Mouse (Mus musculus): ENCODE results near the gene Tmem38b. TPM values are rescaled to one million over a fixed set of nuclear protein-coding genes. Genes with fewer than 3 reads are reported as not detected.

The Tmem38b gene
- polyA plus RNA-seq, 1 experiment from 2014 or later: 7.6 TPM

DNA sequence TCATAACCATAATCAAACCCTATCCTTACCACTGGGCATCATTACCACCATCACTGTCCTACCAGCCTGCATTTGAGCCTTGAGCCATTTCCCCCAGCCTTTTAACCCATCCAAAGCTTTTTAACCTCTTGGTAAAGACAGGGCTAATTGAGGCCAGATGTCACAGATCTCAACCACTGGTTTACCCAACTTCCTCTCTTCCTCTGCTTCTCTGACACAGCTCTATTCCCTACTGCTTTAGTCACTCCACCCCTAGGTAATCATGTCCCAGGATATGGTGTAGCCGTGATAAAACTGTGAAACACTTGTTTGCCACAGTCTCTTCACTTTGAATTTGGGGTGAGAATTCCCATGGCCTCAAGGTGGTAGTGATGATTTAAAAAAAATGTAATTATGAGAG lies 69.5 kb downstream of the Tmem38b start:
- H3K36me3 ChIP-seq: no peaks in the 10 kb centered on the region
- no peak overlapping the region for H3K27ac ChIP-seq
- H3K9ac ChIP-seq (replicated peaks): no peak overlapping the region
- no peaks in the 10 kb centered on the region for H3K9me3 ChIP-seq
- no peaks in the 10 kb centered on the region for H3K27me3 ChIP-seq
- H3K4me2 ChIP-seq: no peak overlapping the region
- H3K4me3 ChIP-seq (replicated peaks): no peak overlapping the region
- 34% methylated on average over 1 of the region's 1 CpGs for WGBS
- ATAC-seq (ENCODE audit: insufficient number of reproducible peaks, insufficient read depth, low FRiP score, low TSS enrichment, low read depth): no peak
- H3K4me1 ChIP-seq (replicated peaks): peaks cover 9% of the 10 kb centered on the region; the same call in 1 of the 2 replicates

DNA sequence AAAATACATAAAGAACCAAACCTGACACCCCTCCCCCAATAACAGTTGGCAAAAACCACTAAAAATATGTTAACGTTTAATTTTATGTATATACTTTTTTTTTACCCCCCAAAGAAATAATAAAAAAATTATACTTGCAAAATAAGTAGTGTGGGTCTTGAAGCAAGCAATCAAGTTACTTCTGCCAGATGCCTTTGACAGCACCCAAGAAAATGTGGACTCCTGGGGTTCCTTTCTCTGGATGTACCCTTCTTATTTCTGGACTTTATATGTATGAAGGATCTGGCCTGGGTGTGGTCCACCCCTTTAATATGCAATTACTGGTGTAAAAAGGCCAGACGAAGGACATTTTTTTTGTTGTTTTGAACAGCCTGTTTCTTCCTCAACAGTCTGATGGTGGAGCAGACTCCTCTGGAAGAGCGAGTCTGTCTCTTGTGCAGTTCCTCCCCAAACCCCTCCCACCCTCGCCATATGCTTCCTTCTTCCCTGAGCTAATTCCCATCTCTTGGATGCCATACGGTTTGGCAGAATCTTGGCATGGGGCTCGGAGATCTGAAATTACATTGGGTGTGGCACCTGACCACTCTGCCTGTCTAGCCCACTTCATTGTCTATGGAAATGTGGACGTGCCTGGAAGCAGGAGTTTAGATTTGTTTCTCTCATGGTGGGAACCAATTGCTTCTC lies 70.4 kb downstream of the Tmem38b start:
- Histone ChIP-seq H3K9me3 (no peaks in the 10 kb centered on the region), H3K4me3 (replicated peaks) (no peak overlapping the region), H3K27ac (no peak overlapping the region), H3K9ac (replicated peaks) (no peak overlapping the region), H3K27me3 (no peaks in the 10 kb centered on the region), H3K4me1 (replicated peaks) (peaks cover 9% of the 10 kb centered on the region; the same call in 1 of the 2 replicates), H3K36me3 (no peaks in the 10 kb centered on the region), H3K4me2 (no peak overlapping the region)
- no peak for ATAC-seq (ENCODE audit: insufficient number of reproducible peaks, insufficient read depth, low FRiP score, low TSS enrichment, low read depth)
- WGBS: 78% methylated on average over 7 of the region's 7 CpGs

DNA sequence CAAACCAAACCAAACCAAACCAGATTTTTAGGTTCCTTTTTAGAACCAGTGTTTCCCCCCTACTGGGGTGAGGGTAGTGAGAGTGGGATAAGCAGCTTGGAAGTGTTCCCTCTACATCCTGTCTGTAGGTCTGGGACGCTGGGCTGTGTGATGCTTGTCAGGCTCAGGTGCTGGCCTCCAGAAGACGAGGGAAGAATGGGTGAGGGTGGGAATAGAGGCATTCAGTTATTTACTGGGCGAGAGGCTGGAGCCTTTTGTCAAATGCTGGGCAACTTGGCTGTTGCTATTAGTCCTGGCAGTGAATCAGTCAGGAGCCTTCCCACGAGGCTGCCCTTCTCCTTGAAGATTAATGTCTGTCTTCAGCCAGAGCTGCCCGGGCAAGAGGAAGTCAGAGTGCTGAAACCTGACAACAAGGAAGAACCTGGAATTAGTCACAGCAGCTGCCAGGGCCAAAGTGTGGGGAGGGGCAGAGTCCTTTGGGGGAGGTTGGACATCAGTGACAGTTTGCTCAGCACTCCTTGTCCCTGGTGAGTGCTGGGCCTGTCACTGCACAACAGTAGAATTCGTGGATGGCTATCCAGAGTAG lies 74.6 kb downstream of the Tmem38b start:
- H3K27me3 ChIP-seq: no peaks in the 10 kb centered on the region
- H3K4me1 ChIP-seq (replicated peaks): no peaks in the 10 kb centered on the region; the same call in 1 of the 2 replicates
- H3K4me2 ChIP-seq: no peak overlapping the region
- H3K4me3 ChIP-seq (replicated peaks): no peak overlapping the region
- ATAC-seq (ENCODE audit: insufficient number of reproducible peaks, insufficient read depth, low FRiP score, low TSS enrichment, low read depth): no peak
- H3K9ac ChIP-seq (replicated peaks): no peak overlapping the region
- WGBS: 36% methylated on average over 6 of the region's 6 CpGs
- H3K9me3 ChIP-seq: no peaks in the 10 kb centered on the region
- H3K36me3 ChIP-seq: no peaks in the 10 kb centered on the region
- H3K27ac ChIP-seq: no peak overlapping the region

DNA sequence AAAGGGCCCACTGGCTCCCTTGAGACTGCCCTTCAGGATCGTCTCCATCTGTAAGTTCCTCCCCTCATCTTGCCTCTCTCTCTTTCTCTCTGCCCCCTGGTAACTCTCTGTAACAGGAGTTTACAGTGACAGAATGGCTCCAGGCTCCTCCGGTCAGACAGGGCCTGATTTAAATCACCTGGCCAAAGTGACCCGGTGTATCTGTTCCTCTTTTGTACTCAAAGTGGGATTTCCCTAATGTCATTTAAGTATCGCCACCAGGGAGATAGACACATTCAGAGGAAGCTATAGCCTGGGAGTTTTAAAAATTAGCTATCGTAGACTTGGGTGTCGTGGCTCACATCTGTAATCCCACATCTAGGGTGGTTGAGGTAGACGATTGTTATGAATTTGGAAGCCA lies 78.5 kb downstream of the Tmem38b start:
- Histone ChIP-seq H3K27ac (no peak overlapping the region), H3K27me3 (no peaks in the 10 kb centered on the region), H3K4me1 (replicated peaks) (no peaks in the 10 kb centered on the region; the same call in 1 of the 2 replicates), H3K9me3 (no peaks in the 10 kb centered on the region), H3K4me2 (no peak overlapping the region), H3K36me3 (no peaks in the 10 kb centered on the region), H3K4me3 (replicated peaks) (no peak overlapping the region), H3K9ac (replicated peaks) (no peak overlapping the region)
- no peak for ATAC-seq (ENCODE audit: insufficient number of reproducible peaks, insufficient read depth, low FRiP score, low TSS enrichment, low read depth)
- WGBS: 81% methylated on average over 7 of the region's 7 CpGs

DNA sequence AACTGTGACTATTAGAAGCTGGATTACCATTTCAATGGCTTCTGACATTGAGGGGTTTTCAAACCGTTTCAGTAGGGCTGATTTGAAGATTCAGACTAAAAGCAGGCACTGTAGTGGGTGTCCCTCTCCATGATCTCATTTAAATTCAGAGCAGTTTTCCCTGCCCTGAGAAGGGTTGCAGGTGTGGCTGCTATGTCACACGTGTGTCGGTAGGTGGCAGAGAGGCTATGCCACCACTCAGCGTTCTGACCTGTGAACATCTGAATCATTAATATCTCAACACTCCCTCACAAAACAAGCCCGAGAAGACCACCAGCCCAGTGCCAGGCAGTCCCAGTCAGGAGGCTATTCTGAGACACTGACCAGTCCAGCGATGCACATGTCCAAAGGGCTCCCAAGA lies 79.7 kb downstream of the Tmem38b start:
- Histone ChIP-seq H3K9me3 (no peaks in the 10 kb centered on the region), H3K9ac (replicated peaks) (no peak overlapping the region), H3K27me3 (no peaks in the 10 kb centered on the region), H3K4me2 (no peak overlapping the region), H3K4me1 (replicated peaks) (no peaks in the 10 kb centered on the region), H3K36me3 (no peaks in the 10 kb centered on the region), H3K4me3 (replicated peaks) (no peak overlapping the region), H3K27ac (no peak overlapping the region)
- 48% methylated on average over 6 of the region's 6 CpGs for WGBS
- no peak for ATAC-seq (ENCODE audit: insufficient number of reproducible peaks, insufficient read depth, low FRiP score, low TSS enrichment, low read depth)

DNA sequence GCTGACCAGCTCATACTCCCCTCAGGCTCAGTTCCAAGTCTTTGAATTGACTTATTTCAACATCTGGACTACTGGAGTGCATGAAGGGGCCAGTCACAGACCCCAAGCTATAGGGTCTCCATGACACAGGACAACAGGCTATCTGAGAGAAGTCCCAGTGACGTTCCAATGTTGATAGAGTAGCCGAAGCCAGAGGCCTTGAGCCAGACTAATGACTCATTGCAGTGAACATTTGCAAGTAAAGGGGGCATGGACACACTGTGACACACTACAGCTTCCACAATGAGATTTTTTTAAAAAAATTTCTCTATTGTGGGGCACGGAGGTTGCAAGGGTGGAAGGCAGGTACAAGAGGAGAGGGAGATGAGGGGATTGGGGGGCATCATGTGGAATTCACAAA lies 81.2 kb downstream of the Tmem38b start:
- ATAC-seq (ENCODE audit: insufficient number of reproducible peaks, insufficient read depth, low FRiP score, low TSS enrichment, low read depth): no peak
- 93% methylated on average over 3 of the region's 3 CpGs for WGBS
- H3K27ac ChIP-seq: no peak overlapping the region
- no peaks in the 10 kb centered on the region for H3K27me3 ChIP-seq
- H3K9ac ChIP-seq (replicated peaks): no peak overlapping the region
- H3K36me3 ChIP-seq: no peaks in the 10 kb centered on the region
- H3K4me3 ChIP-seq (replicated peaks): no peak overlapping the region
- no peak overlapping the region for H3K4me2 ChIP-seq
- H3K9me3 ChIP-seq: no peaks in the 10 kb centered on the region
- H3K4me1 ChIP-seq (replicated peaks): no peaks in the 10 kb centered on the region

Other genes with a start within 250 kb of the Tmem38b start
- 14.0 and 15.2 TPM in 2 replicates for gene Fsd1l, start 194.6 kb upstream of the Tmem38b start, polyA plus RNA-seq (2016; fragmentation: Nextera tagmentation; extraction: Ambion mirVana)
- gene Fktn, start 112.0 kb upstream of the Tmem38b start, polyA plus RNA-seq (2016; fragmentation: Nextera tagmentation; extraction: Ambion mirVana): 14.5 TPM in 2 replicates
- gene Tal2, start 46.3 kb upstream of the Tmem38b start, polyA plus RNA-seq (2016; fragmentation: Nextera tagmentation; extraction: Ambion mirVana): 0.12 and 0.15 TPM in 2 replicates

Measured in limb, embryonic 12.5 days (tissue).